Mouse (Mus musculus) NIH3T3 (cell line): ENCODE data around the gene Hcfc1.

Experiments
- DNase-seq: peaks from one replicate; pipeline ENCODE4 v3.0.0-alpha.2; 2012; ENCODE audit warnings: low read depth

The Hcfc1 gene

GRCm38 (mm10) chrX:73966248-73967176, at the start of gene Hcfc1:
Gene Hcfc1 (minus strand): TSS chrX:73966357.
- DNase-seq = peak; percentile 91

- no peak for DNase-seq
Measured at GRCm38 (mm10) chrX:74014597-74014996, 48.4 kb upstream of the Hcfc1 start.

- no peak for DNase-seq
Measured at GRCm38 (mm10) chrX:74008063-74008462, 41.9 kb upstream of the Hcfc1 start.

- DNase-seq = no peak
Measured at GRCm38 (mm10) chrX:74006401-74006800, 40.2 kb upstream of the Hcfc1 start.

- DNase-seq = no peak
Measured at GRCm38 (mm10) chrX:74003644-74004043, 37.5 kb upstream of the Hcfc1 start.

GRCm38 (mm10) chrX:74001024-74001423, 34.9 kb upstream of the Hcfc1 start:
- no peak for DNase-seq

GRCm38 (mm10) chrX:73998911-73999869, 33.0 kb upstream of the Hcfc1 start:
- DNase-seq = peak; percentile 86

- DNase-seq = no peak
Measured at GRCm38 (mm10) chrX:73977783-73978182, 11.6 kb upstream of the Hcfc1 start.

- no peak for DNase-seq
Measured at GRCm38 (mm10) chrX:73976283-73976682, 10.1 kb upstream of the Hcfc1 start.

GRCm38 (mm10) chrX:73972774-73973173, 6.6 kb upstream of the Hcfc1 start:
- no peak for DNase-seq

GRCm38 (mm10) chrX:73970781-73971180, 4.6 kb upstream of the Hcfc1 start:
- DNase-seq = no peak

GRCm38 (mm10) chrX:73969729-73970128, 3.6 kb upstream of the Hcfc1 start:
- DNase-seq = no peak

- no peak for DNase-seq
Measured at GRCm38 (mm10) chrX:73969167-73969566, 3.0 kb upstream of the Hcfc1 start.

- peak; percentile 92 for DNase-seq
Measured at GRCm38 (mm10) chrX:73967177-73968075, 1.3 kb upstream of the Hcfc1 start.

GRCm38 (mm10) chrX:73965307-73965706, 850 bp downstream of the Hcfc1 start:
- DNase-seq = no peak

- peak; percentile 65 for DNase-seq
Measured at GRCm38 (mm10) chrX:73964363-73964762, 1.8 kb downstream of the Hcfc1 start.

GRCm38 (mm10) chrX:73954988-73955387, 11.2 kb downstream of the Hcfc1 start:
- no peak for DNase-seq

- no peak for DNase-seq
Measured at GRCm38 (mm10) chrX:73952603-73953002, 13.6 kb downstream of the Hcfc1 start.

GRCm38 (mm10) chrX:73949341-73949740, 16.8 kb downstream of the Hcfc1 start:
- no peak for DNase-seq

- DNase-seq = peak; percentile 81
Measured at GRCm38 (mm10) chrX:73948647-73949046, 17.5 kb downstream of the Hcfc1 start.

GRCm38 (mm10) chrX:73946896-73947295, 19.3 kb downstream of the Hcfc1 start:
- no peak for DNase-seq

GRCm38 (mm10) chrX:73942294-73942693, 23.9 kb downstream of the Hcfc1 start:
- no peak for DNase-seq
